Mouse (Mus musculus): ENCODE results near the gene Mfsd10. TPM values are rescaled to one million over a fixed set of nuclear protein-coding genes. Genes with fewer than 3 reads are reported as not detected.

The Mfsd10 gene
- 146 and 147 TPM in 2 replicates for polyA plus RNA-seq (2015; fragmentation: Nextera tagmentation; extraction: Ambion mirVana)

GRCm38 (mm10) chr5:34636481-34637287, at the start of gene Mfsd10:
TSS of gene Mfsd10 (minus strand) at chr5:34637212.
- no peaks in the 10 kb centered on the region for H3K27me3 ChIP-seq
- peaks cover 71% of the 10 kb centered on the region for H3K36me3 ChIP-seq
- ATAC-seq (ENCODE audit: borderline replicate concordance, extremely low read depth, low FRiP score, low TSS enrichment) = peak; percentile 91
- peak within 1 kb of the TSS; percentile 91 for H3K4me2 ChIP-seq
- peak within 1 kb of the TSS; percentile 92 for H3K27ac ChIP-seq
- H3K9me3 ChIP-seq = no peaks in the 10 kb centered on the region
- peaks cover 34% of the 10 kb centered on the region for H3K4me1 ChIP-seq
- peak within 1 kb of the TSS; percentile 65 for H3K4me3 ChIP-seq
- H3K9ac ChIP-seq = peak within 1 kb of the TSS; percentile 64
- under 1% methylated on average over 48 of the region's 48 CpGs for WGBS

GRCm38 (mm10) chr5:34670280-34670679, 33.3 kb upstream of the Mfsd10 start:
- Histone ChIP-seq H3K4me2 (no peak overlapping the region), H3K9ac (no peak overlapping the region), H3K4me1 (no peaks in the 10 kb centered on the region), H3K4me3 (no peak overlapping the region), H3K27ac (no peak overlapping the region), H3K36me3 (no peaks in the 10 kb centered on the region), H3K9me3 (no peaks in the 10 kb centered on the region), H3K27me3 (no peaks in the 10 kb centered on the region)
- WGBS = 74% methylated on average over 4 of the region's 4 CpGs
- no peak for ATAC-seq (ENCODE audit: borderline replicate concordance, extremely low read depth, low FRiP score, low TSS enrichment)

GRCm38 (mm10) chr5:34669493-34669892, 32.5 kb upstream of the Mfsd10 start:
- H3K4me1 ChIP-seq = no peaks in the 10 kb centered on the region
- H3K4me3 ChIP-seq = no peak overlapping the region
- ATAC-seq (ENCODE audit: borderline replicate concordance, extremely low read depth, low FRiP score, low TSS enrichment) = no peak
- no peak overlapping the region for H3K4me2 ChIP-seq
- 86% methylated on average over 2 of the region's 2 CpGs for WGBS
- H3K27ac ChIP-seq = no peak overlapping the region
- H3K27me3 ChIP-seq = no peaks in the 10 kb centered on the region
- H3K9me3 ChIP-seq = no peaks in the 10 kb centered on the region
- no peaks in the 10 kb centered on the region for H3K36me3 ChIP-seq
- no peak overlapping the region for H3K9ac ChIP-seq

- no peak overlapping the region for H3K4me3 ChIP-seq
- ATAC-seq (ENCODE audit: borderline replicate concordance, extremely low read depth, low FRiP score, low TSS enrichment) = no peak
- 94% methylated on average over 2 of the region's 2 CpGs for WGBS
Measured at GRCm38 (mm10) chr5:34663231-34663630, 26.2 kb upstream of the Mfsd10 start.

GRCm38 (mm10) chr5:34661909-34662308, 24.9 kb upstream of the Mfsd10 start:
- H3K36me3 ChIP-seq = 0 out of 2 replicates have a peak, but pooled peaks cover 4% of the 10 kb centered on the region
- ATAC-seq (ENCODE audit: borderline replicate concordance, extremely low read depth, low FRiP score, low TSS enrichment) = no peak
- no peaks in the 10 kb centered on the region for H3K27me3 ChIP-seq
- H3K4me1 ChIP-seq = peaks cover 12% of the 10 kb centered on the region
- no peak overlapping the region for H3K27ac ChIP-seq
- H3K9ac ChIP-seq = no peak overlapping the region
- WGBS = 76% methylated on average over 4 of the region's 4 CpGs
- no peak overlapping the region for H3K4me2 ChIP-seq
- no peaks in the 10 kb centered on the region for H3K9me3 ChIP-seq
- H3K4me3 ChIP-seq = no peak overlapping the region

More at GRCm38 (mm10) chr5:34663231-34663630, 26.2 kb upstream of the Mfsd10 start:
- Histone ChIP-seq H3K27me3 (no peaks in the 10 kb centered on the region), H3K9ac (no peak overlapping the region), H3K36me3 (no peaks in the 10 kb centered on the region), H3K9me3 (no peaks in the 10 kb centered on the region), H3K27ac (no peak overlapping the region), H3K4me2 (no peak overlapping the region), H3K4me1 (peaks cover 12% of the 10 kb centered on the region)

- Histone ChIP-seq H3K4me3 (peak overlapping the region; percentile 86), H3K27ac (peak overlapping the region; percentile 90), H3K4me1 (peaks cover 12% of the 10 kb centered on the region), H3K36me3 (peaks cover 10% of the 10 kb centered on the region; the same call in 1 of the 2 replicates), H3K9me3 (no peaks in the 10 kb centered on the region), H3K4me2 (peak overlapping the region; percentile 68), H3K27me3 (no peaks in the 10 kb centered on the region), H3K9ac (peak overlapping the region; percentile 59)
- WGBS = under 1% methylated on average over 57 of the region's 57 CpGs
- no peak for ATAC-seq (ENCODE audit: borderline replicate concordance, extremely low read depth, low FRiP score, low TSS enrichment)
Measured at GRCm38 (mm10) chr5:34660591-34661130, 23.6 kb upstream of the Mfsd10 start.

GRCm38 (mm10) chr5:34659686-34660590, 22.9 kb upstream of the Mfsd10 start, which contains the start of the genes Nop14 and Grk4:
TSS of gene Nop14 (minus strand) at chr5:34660148.
TSS of gene Grk4 (plus strand) at chr5:34660379.
- Histone ChIP-seq H3K9me3 (no peaks in the 10 kb centered on the region), H3K36me3 (peaks cover 15% of the 10 kb centered on the region), H3K27ac (peak within 1 kb of the TSS; percentile 90), H3K4me2 (peak within 1 kb of the TSS; percentile 68), H3K9ac (peak within 1 kb of the TSS; percentile 67), H3K4me1 (peaks cover 12% of the 10 kb centered on the region), H3K4me3 (peak within 1 kb of the TSS; percentile 86), H3K27me3 (no peaks in the 10 kb centered on the region)
- peak; percentile 100 for ATAC-seq (ENCODE audit: borderline replicate concordance, extremely low read depth, low FRiP score, low TSS enrichment)
- under 1% methylated on average over 60 of the region's 60 CpGs for WGBS

- Histone ChIP-seq H3K4me1 (peaks cover 12% of the 10 kb centered on the region), H3K36me3 (peaks cover 38% of the 10 kb centered on the region), H3K4me2 (no peak overlapping the region), H3K9me3 (no peaks in the 10 kb centered on the region), H3K4me3 (no peak overlapping the region), H3K27ac (no peak overlapping the region), H3K27me3 (no peaks in the 10 kb centered on the region), H3K9ac (no peak overlapping the region)
- no peak for ATAC-seq (ENCODE audit: borderline replicate concordance, extremely low read depth, low FRiP score, low TSS enrichment)
- 90% methylated on average over 8 of the region's 8 CpGs for WGBS
Measured at GRCm38 (mm10) chr5:34657556-34657955, 20.5 kb upstream of the Mfsd10 start.

GRCm38 (mm10) chr5:34654881-34655280, 17.9 kb upstream of the Mfsd10 start:
- ATAC-seq (ENCODE audit: borderline replicate concordance, extremely low read depth, low FRiP score, low TSS enrichment) = no peak
- WGBS = 67% methylated on average over 9 of the region's 9 CpGs
- no peak overlapping the region for H3K4me2 ChIP-seq
- H3K4me1 ChIP-seq = peaks cover 8% of the 10 kb centered on the region
- H3K27ac ChIP-seq = no peak overlapping the region
- H3K36me3 ChIP-seq = peaks cover 64% of the 10 kb centered on the region
- no peak overlapping the region for H3K4me3 ChIP-seq
- no peaks in the 10 kb centered on the region for H3K27me3 ChIP-seq
- no peaks in the 10 kb centered on the region for H3K9me3 ChIP-seq
- H3K9ac ChIP-seq = no peak overlapping the region

- ATAC-seq (ENCODE audit: borderline replicate concordance, extremely low read depth, low FRiP score, low TSS enrichment) = no peak
- Histone ChIP-seq H3K36me3 (peaks cover 80% of the 10 kb centered on the region), H3K27ac (no peak overlapping the region), H3K4me3 (no peak overlapping the region), H3K4me1 (no peaks in the 10 kb centered on the region), H3K9me3 (no peaks in the 10 kb centered on the region), H3K9ac (no peak overlapping the region), H3K4me2 (no peak overlapping the region), H3K27me3 (no peaks in the 10 kb centered on the region)
- WGBS = 91% methylated on average over 5 of the region's 5 CpGs
Measured at GRCm38 (mm10) chr5:34652961-34653360, 15.9 kb upstream of the Mfsd10 start.

- Histone ChIP-seq H3K36me3 (peaks cover 91% of the 10 kb centered on the region), H3K27me3 (no peaks in the 10 kb centered on the region), H3K9me3 (no peaks in the 10 kb centered on the region), H3K4me3 (no peak overlapping the region), H3K4me1 (no peaks in the 10 kb centered on the region), H3K27ac (no peak overlapping the region), H3K4me2 (no peak overlapping the region), H3K9ac (no peak overlapping the region)
- WGBS = 42% methylated on average over 4 of the region's 4 CpGs
- no peak for ATAC-seq (ENCODE audit: borderline replicate concordance, extremely low read depth, low FRiP score, low TSS enrichment)
Measured at GRCm38 (mm10) chr5:34647581-34647980, 10.6 kb upstream of the Mfsd10 start.
